Mouse (Mus musculus): ENCODE data around the gene Pard3b. TPM values are rescaled to one million over a fixed set of nuclear protein-coding genes. Genes with fewer than 3 reads are reported as not detected.

Gene Pard3b
- polyA plus RNA-seq, 1 experiment from 2014 or later, result 11.4 TPM

- Histone ChIP-seq H3K4me2 (no peak overlapping the region), H3K4me1 (replicated peaks) (peaks cover 3% of the 10 kb centered on the region; the same call in 1 of the 2 replicates), H3K4me3 (no peak overlapping the region), H3K36me3 (no peaks in the 10 kb centered on the region), H3K9ac (no peak overlapping the region), H3K27ac (no peak overlapping the region), H3K9me3 (no peaks in the 10 kb centered on the region), H3K27me3 (no peaks in the 10 kb centered on the region)
- no peak for ATAC-seq (ENCODE audit: low FRiP score)
- WGBS, result 77% methylated on average over 6 of the region's 6 CpGs
Observed at GRCm38 (mm10) chr1:62428736-62429135, 790.1 kb downstream of the Pard3b start.

GRCm38 (mm10) chr1:62429333-62430182, 790.9 kb downstream of the Pard3b start:
- Histone ChIP-seq H3K4me2 (no peak overlapping the region), H3K4me1 (replicated peaks) (peaks cover 3% of the 10 kb centered on the region; the same call in 1 of the 2 replicates), H3K36me3 (no peaks in the 10 kb centered on the region), H3K9me3 (no peaks in the 10 kb centered on the region), H3K27ac (peak overlapping the region; percentile 40; the same call in 1 of the 2 replicates), H3K27me3 (no peaks in the 10 kb centered on the region), H3K9ac (no peak overlapping the region), H3K4me3 (no peak overlapping the region)
- 51% methylated on average over 17 of the region's 17 CpGs for WGBS
- no peak for ATAC-seq (ENCODE audit: low FRiP score)

- Histone ChIP-seq H3K27ac (no peak overlapping the region), H3K4me2 (no peak overlapping the region), H3K9me3 (no peaks in the 10 kb centered on the region), H3K27me3 (no peaks in the 10 kb centered on the region), H3K36me3 (no peaks in the 10 kb centered on the region), H3K4me1 (replicated peaks) (peaks cover 6% of the 10 kb centered on the region; the same call in 1 of the 2 replicates), H3K9ac (no peak overlapping the region), H3K4me3 (no peak overlapping the region)
- WGBS, result 70% methylated on average over 6 of the region's 6 CpGs
- no peak for ATAC-seq (ENCODE audit: low FRiP score)
Observed at GRCm38 (mm10) chr1:62431054-62431453, 792.4 kb downstream of the Pard3b start.

DNA sequence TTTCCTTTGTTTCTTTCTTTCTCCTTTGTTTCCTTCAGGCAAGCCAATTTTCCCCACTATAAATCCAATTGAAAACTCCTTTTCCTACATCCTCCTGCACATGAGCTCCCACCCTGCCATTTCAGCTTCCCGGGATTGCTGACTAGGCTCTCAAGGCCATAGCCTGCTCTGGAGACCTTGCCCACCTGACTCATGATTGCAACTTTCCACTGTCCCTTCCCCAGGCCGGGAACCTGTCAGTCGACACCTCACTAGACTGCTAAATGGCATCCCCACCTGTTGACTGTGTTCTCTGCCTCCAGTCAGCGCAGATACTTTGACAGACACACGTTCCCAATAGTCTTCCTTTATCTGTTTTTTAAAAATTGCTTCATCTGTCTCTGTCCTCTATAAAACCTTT, 795.3 kb downstream of the Pard3b start:
- Histone ChIP-seq H3K9me3 (no peaks in the 10 kb centered on the region), H3K4me2 (no peak overlapping the region)
- WGBS, result 82% methylated on average over 5 of the region's 5 CpGs

DNA sequence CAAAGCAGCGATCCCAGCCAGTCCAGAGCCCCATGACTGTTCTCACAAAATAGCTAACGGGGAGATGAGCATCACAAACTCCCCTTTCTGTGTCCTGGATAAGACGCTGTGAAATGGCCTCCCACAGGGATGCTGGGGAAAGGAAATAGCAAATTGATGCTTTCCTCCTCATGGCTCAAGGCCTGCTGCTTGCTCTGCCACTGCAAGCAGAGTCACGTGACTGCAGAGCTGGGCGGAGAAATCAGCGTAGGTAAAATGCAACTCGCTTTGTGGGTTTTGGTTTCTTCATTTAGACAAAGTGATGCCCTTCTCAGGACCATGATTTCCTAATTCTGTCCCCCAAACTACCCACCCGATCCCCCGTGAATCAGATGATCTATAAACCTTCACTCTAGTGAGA, 797.2 kb downstream of the Pard3b start:
- no peak overlapping the region for H3K27ac ChIP-seq
- H3K4me2 ChIP-seq, result no peak overlapping the region
- WGBS, result 64% methylated on average over 9 of the region's 9 CpGs
- no peaks in the 10 kb centered on the region for H3K36me3 ChIP-seq
- H3K4me1 ChIP-seq (replicated peaks), result 0 out of 2 replicates have a peak, but pooled peaks cover 3% of the 10 kb centered on the region
- no peaks in the 10 kb centered on the region for H3K9me3 ChIP-seq
- no peak overlapping the region for H3K9ac ChIP-seq
- no peak overlapping the region for H3K4me3 ChIP-seq
- ATAC-seq (ENCODE audit: low FRiP score), result no peak
- no peaks in the 10 kb centered on the region for H3K27me3 ChIP-seq

More for the DNA sequence above, 795.3 kb downstream of the Pard3b start:
- Histone ChIP-seq H3K27ac (no peak overlapping the region), H3K4me3 (no peak overlapping the region), H3K27me3 (no peaks in the 10 kb centered on the region), H3K9ac (no peak overlapping the region), H3K36me3 (no peaks in the 10 kb centered on the region), H3K4me1 (replicated peaks) (peaks cover 6% of the 10 kb centered on the region; the same call in 1 of the 2 replicates)
- ATAC-seq (ENCODE audit: low FRiP score), result no peak

DNA sequence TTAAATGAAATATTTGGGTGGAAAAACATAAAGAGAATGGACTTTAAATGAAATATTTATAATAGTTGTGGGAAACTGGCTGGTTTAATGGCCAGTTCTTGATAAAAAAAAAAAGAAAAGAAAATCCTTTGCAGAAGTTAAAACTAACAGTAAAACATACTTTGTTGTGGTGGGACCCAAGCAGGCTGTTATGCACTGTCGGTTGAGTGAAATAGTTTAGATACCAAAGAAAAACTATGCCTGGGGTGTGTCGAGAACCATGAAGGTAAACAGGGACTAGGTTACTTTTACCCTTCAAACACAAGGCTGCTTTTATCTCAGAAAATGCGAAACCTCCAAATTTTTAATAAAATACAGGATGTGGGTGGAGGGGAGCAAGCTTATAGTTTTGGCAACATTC, 797.7 kb downstream of the Pard3b start:
- Histone ChIP-seq H3K27ac (no peak overlapping the region), H3K4me2 (no peak overlapping the region), H3K9ac (no peak overlapping the region), H3K36me3 (no peaks in the 10 kb centered on the region), H3K4me1 (replicated peaks) (0 out of 2 replicates have a peak, but pooled peaks cover 3% of the 10 kb centered on the region), H3K4me3 (no peak overlapping the region), H3K27me3 (no peaks in the 10 kb centered on the region), H3K9me3 (no peaks in the 10 kb centered on the region)
- WGBS, result 91% methylated on average over 3 of the region's 3 CpGs
- no peak for ATAC-seq (ENCODE audit: low FRiP score)

GRCm38 (mm10) chr1:62437493-62437892, 798.9 kb downstream of the Pard3b start:
- H3K4me3 ChIP-seq, result no peak overlapping the region
- H3K4me2 ChIP-seq, result no peak overlapping the region
- WGBS, result 86% methylated on average over 3 of the region's 3 CpGs
- H3K9me3 ChIP-seq, result no peaks in the 10 kb centered on the region
- H3K27ac ChIP-seq, result no peak overlapping the region
- H3K9ac ChIP-seq, result no peak overlapping the region
- no peaks in the 10 kb centered on the region for H3K27me3 ChIP-seq
- ATAC-seq (ENCODE audit: low FRiP score), result no peak
- H3K4me1 ChIP-seq (replicated peaks), result 0 out of 2 replicates have a peak, but pooled peaks cover 3% of the 10 kb centered on the region
- no peaks in the 10 kb centered on the region for H3K36me3 ChIP-seq

DNA sequence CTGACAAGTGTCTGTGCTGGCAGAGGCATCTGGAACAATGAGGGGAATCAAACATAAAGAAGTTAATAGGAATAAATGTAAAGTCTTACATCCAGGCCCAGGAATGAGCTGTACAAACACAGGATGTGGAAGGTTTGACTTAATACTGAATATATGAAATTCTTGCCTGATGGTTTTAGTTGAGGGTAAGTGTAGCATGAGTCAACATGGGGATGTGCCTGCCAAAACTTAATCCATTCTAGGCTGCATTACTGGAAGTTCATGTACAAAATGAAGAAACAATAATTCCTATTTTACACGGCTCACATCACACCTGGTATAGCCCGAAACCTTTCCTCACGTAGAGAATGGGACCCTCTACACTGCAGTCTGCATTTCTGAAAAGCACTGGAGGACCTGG, 805.8 kb downstream of the Pard3b start:
- WGBS, result 91% methylated on average over 3 of the region's 3 CpGs

GRCm38 (mm10) chr1:62446818-62447217, 808.2 kb downstream of the Pard3b start:
- Histone ChIP-seq H3K4me3 (no peak overlapping the region), H3K27me3 (no peaks in the 10 kb centered on the region), H3K27ac (no peak overlapping the region), H3K4me1 (replicated peaks) (no peaks in the 10 kb centered on the region), H3K9me3 (no peaks in the 10 kb centered on the region), H3K9ac (no peak overlapping the region), H3K4me2 (no peak overlapping the region), H3K36me3 (no peaks in the 10 kb centered on the region)
- ATAC-seq (ENCODE audit: low FRiP score), result no peak
- WGBS, result 61% methylated on average over 1 of the region's 1 CpGs

More for the DNA sequence above, 805.8 kb downstream of the Pard3b start:
- Histone ChIP-seq H3K4me2 (no peak overlapping the region), H3K27me3 (no peaks in the 10 kb centered on the region), H3K4me1 (replicated peaks) (no peaks in the 10 kb centered on the region), H3K4me3 (no peak overlapping the region), H3K27ac (no peak overlapping the region), H3K9ac (no peak overlapping the region), H3K36me3 (no peaks in the 10 kb centered on the region), H3K9me3 (no peaks in the 10 kb centered on the region)
- no peak for ATAC-seq (ENCODE audit: low FRiP score)

DNA sequence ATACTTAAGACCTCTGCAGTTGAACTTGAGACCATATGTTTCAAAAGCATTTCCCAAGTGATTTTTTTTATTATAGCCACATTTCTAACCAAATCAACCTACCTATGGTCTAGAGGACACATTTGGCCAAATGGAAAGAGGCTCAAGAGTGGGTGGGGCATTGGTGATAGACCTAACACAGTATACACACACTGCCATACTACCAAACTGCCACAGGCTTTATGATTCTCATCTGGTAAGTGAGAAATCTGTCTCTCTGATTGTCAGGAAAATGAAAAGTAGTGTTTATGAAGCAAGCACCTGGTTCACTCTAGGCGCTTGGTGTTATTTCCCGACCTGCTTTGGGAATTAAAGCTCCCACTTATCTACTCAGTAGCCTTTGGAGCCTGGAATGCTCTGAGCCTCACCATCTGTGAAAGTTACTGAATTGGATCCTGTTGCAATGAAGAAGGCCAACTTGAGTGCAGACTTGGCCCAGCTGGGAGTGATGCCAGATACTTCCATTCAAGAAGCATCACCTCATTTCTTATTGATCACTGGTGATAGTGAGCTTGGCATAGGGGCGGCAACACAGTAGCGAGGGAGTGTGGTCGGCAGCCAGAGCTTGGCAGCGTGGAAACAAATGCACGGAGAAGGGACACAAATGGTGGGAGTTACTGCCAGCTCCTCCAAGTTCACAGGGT, 810.7 kb downstream of the Pard3b start:
- no peaks in the 10 kb centered on the region for H3K4me1 ChIP-seq (replicated peaks)
- H3K36me3 ChIP-seq, result no peaks in the 10 kb centered on the region
- H3K9ac ChIP-seq, result no peak overlapping the region
- H3K27me3 ChIP-seq, result no peaks in the 10 kb centered on the region
- 89% methylated on average over 7 of the region's 7 CpGs for WGBS
- H3K4me3 ChIP-seq, result no peak overlapping the region
- no peaks in the 10 kb centered on the region for H3K9me3 ChIP-seq
- no peak for ATAC-seq (ENCODE audit: low FRiP score)
- H3K4me2 ChIP-seq, result no peak overlapping the region
- no peak overlapping the region for H3K27ac ChIP-seq

DNA sequence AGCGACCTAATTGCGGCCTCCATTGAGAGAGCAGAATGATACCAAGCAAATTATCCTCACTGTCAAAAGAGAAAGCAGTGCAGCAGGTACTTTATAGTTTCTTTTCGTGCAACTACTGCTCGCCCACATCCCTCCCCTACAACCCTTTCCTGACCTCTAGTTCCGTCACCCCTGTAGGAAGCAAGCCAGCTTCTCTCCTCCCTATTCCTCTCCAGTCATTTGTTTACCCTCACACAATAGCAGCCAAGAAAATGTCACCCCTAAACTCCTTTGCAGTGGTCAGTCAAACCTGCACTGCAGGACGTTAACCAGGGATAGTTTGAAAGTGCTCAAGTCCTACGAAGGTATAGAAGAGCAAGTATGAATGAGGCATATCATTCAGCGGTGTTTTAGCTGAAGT, 826.9 kb downstream of the Pard3b start:
- no peak for ATAC-seq (ENCODE audit: low FRiP score)
- peaks cover 7% of the 10 kb centered on the region; the same call in 1 of the 2 replicates for H3K4me1 ChIP-seq (replicated peaks)
- no peak overlapping the region for H3K4me3 ChIP-seq
- no peak overlapping the region for H3K4me2 ChIP-seq
- no peaks in the 10 kb centered on the region for H3K9me3 ChIP-seq
- H3K27ac ChIP-seq, result no peak overlapping the region
- no peaks in the 10 kb centered on the region for H3K27me3 ChIP-seq
- no peaks in the 10 kb centered on the region for H3K36me3 ChIP-seq
- 55% methylated on average over 8 of the region's 8 CpGs for WGBS
- H3K9ac ChIP-seq, result no peak overlapping the region

DNA sequence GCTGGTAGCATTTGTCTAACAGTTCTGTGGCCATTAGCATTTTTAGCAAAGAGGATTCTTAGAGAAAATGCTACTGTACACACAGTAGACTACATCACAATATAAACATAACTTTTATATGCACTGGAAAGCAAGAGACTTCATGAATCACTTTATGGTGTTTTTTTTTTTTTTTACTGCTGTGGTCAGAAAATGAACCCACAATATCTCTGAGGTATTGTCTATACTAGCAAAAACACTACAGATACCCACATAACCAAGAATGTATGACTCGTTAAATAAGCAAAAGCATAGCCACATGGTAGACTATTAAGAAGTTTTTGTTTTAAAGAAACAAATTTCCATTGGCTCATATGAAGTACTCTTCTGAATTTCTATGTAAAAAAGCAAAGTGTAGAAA, 827.9 kb downstream of the Pard3b start:
- H3K9ac ChIP-seq, result no peak overlapping the region
- H3K9me3 ChIP-seq, result no peaks in the 10 kb centered on the region
- H3K27ac ChIP-seq, result no peak overlapping the region
- no peak overlapping the region for H3K4me3 ChIP-seq
- no peak overlapping the region for H3K4me2 ChIP-seq
- H3K36me3 ChIP-seq, result no peaks in the 10 kb centered on the region
- peaks cover 7% of the 10 kb centered on the region; the same call in 1 of the 2 replicates for H3K4me1 ChIP-seq (replicated peaks)
- WGBS, result 90% methylated on average over 1 of the region's 1 CpGs
- no peak for ATAC-seq (ENCODE audit: low FRiP score)
- H3K27me3 ChIP-seq, result no peaks in the 10 kb centered on the region

Data from hindbrain, embryonic 13.5 days (tissue).